Mouse (Mus musculus) liver, adult 10 weeks (tissue): ENCODE measurements around the gene Rmnd5a. TPM values are rescaled to one million over a fixed set of nuclear protein-coding genes. Genes with fewer than 3 reads are reported as not detected.

Experiments
- polyA plus RNA-seq: library from polyadenylated mRNA; stranded (reverse); fragments of 350-450 nt; fragmentation: Illumina TruSeq; extraction: RNeasy Lipid Tissue Mini Kit (QIAGEN cat#74804); gene quantifications from one replicate; pipeline ENCODE4 v1.2.3, GENCODE M21; 2014; ENCODE audit warnings: low read depth, low replicate concordance

Gene Rmnd5a
- 139 TPM for polyA plus RNA-seq

GRCm38 (mm10) chr6:71440492-71441250 lies at the start of gene Rmnd5a:
Gene Rmnd5a (minus strand): TSS chr6:71440637.

GRCm38 (mm10) chr6:71373249-71373775 lies 67.1 kb downstream of the Rmnd5a start, which contains the start of gene Cd8a:
Gene Cd8a (plus strand): TSS chr6:71373427.

Other genes starting within 250 kb of the Rmnd5a start
- gene Fabp1, start 240.8 kb downstream of the Rmnd5a start, polyA plus RNA-seq, result 6,827 TPM
- gene Krcc1, start 169.0 kb downstream of the Rmnd5a start, polyA plus RNA-seq, result 242 TPM
- 7.0 TPM for gene Smyd1, start 118.4 kb downstream of the Rmnd5a start, polyA plus RNA-seq
- not detected for gene Cd8b1, start 117.8 kb downstream of the Rmnd5a start, polyA plus RNA-seq
- 0.21 TPM for gene Cd8a, start 67.2 kb downstream of the Rmnd5a start, polyA plus RNA-seq
- 154 TPM for gene Rnf103, start 53.3 kb upstream of the Rmnd5a start, polyA plus RNA-seq
- 72.5 TPM for gene Chmp3, start 103.2 kb upstream of the Rmnd5a start, polyA plus RNA-seq
- gene Kdm3a, start 192.4 kb upstream of the Rmnd5a start, polyA plus RNA-seq, result 17.9 TPM